Mouse (Mus musculus): ENCODE data around the gene Stx1a. TPM values are rescaled to one million over a fixed set of nuclear protein-coding genes. Genes with fewer than 3 reads are reported as not detected.

The Stx1a gene
- 3.2 TPM for polyA plus RNA-seq (2014; fragmentation: Illumina TruSeq; extraction: RNeasy Lipid Tissue Mini Kit (QIAGEN cat#74804); ENCODE audit: insufficient read depth, low read depth, low replicate concordance)

GRCm38 (mm10) chr5:135023344-135024173 lies at the start of gene Stx1a:
Stx1a (plus strand) TSS chr5:135023482.

GRCm38 (mm10) chr5:134985633-134986297 lies 37.5 kb upstream of the Stx1a start, which contains the start of gene Cldn3:
Cldn3 (plus strand) TSS chr5:134986214.

GRCm38 (mm10) chr5:135008671-135009589 lies 14.4 kb upstream of the Stx1a start, which contains the start of gene Abhd11:
Abhd11 (plus strand) TSS chr5:135009152.

GRCm38 (mm10) chr5:135063629-135064381 lies 40.5 kb downstream of the Stx1a start, which contains the start of gene Dnajc30:
Dnajc30 (plus strand) TSS chr5:135064202.

GRCm38 (mm10) chr5:135064909-135065446 lies 41.7 kb downstream of the Stx1a start, which contains the start of gene Bud23:
Bud23 (minus strand) TSS chr5:135064959.

GRCm38 (mm10) chr5:135077564-135078481 lies 54.5 kb downstream of the Stx1a start, which contains the start of gene Vps37d:
Vps37d (minus strand) TSS chr5:135078266.

GRCm38 (mm10) chr5:135089653-135090052 lies 66.4 kb downstream of the Stx1a start, which contains the start of gene Mlxipl:
Mlxipl (plus strand) TSS chr5:135089890.

Other genes with a start within 250 kb of the Stx1a start
- gene Tmem270, start 116.7 kb upstream of the Stx1a start, polyA plus RNA-seq (2014; fragmentation: Illumina TruSeq; extraction: RNeasy Lipid Tissue Mini Kit (QIAGEN cat#74804); ENCODE audit: insufficient read depth, low read depth, low replicate concordance), result not detected
- not detected for gene Cldn13, start 108.0 kb upstream of the Stx1a start, polyA plus RNA-seq (2014; fragmentation: Illumina TruSeq; extraction: RNeasy Lipid Tissue Mini Kit (QIAGEN cat#74804); ENCODE audit: insufficient read depth, low read depth, low replicate concordance)
- 8.2 TPM for gene Mettl27, start 91.1 kb upstream of the Stx1a start, polyA plus RNA-seq (2014; fragmentation: Illumina TruSeq; extraction: RNeasy Lipid Tissue Mini Kit (QIAGEN cat#74804); ENCODE audit: insufficient read depth, low read depth, low replicate concordance)
- gene Cldn4, start 76.5 kb upstream of the Stx1a start, polyA plus RNA-seq (2014; fragmentation: Illumina TruSeq; extraction: RNeasy Lipid Tissue Mini Kit (QIAGEN cat#74804); ENCODE audit: insufficient read depth, low read depth, low replicate concordance), result 3.7 TPM
- gene Cldn3, start 37.3 kb upstream of the Stx1a start, polyA plus RNA-seq (2014; fragmentation: Illumina TruSeq; extraction: RNeasy Lipid Tissue Mini Kit (QIAGEN cat#74804); ENCODE audit: insufficient read depth, low read depth, low replicate concordance), result 129 TPM
- 38.0 TPM for gene Abhd11, start 14.3 kb upstream of the Stx1a start, polyA plus RNA-seq (2014; fragmentation: Illumina TruSeq; extraction: RNeasy Lipid Tissue Mini Kit (QIAGEN cat#74804); ENCODE audit: insufficient read depth, low read depth, low replicate concordance)
- gene Dnajc30, start 40.7 kb downstream of the Stx1a start, polyA plus RNA-seq (2014; fragmentation: Illumina TruSeq; extraction: RNeasy Lipid Tissue Mini Kit (QIAGEN cat#74804); ENCODE audit: insufficient read depth, low read depth, low replicate concordance), result 16.3 TPM
- 28.5 TPM for gene Bud23, start 41.5 kb downstream of the Stx1a start, polyA plus RNA-seq (2014; fragmentation: Illumina TruSeq; extraction: RNeasy Lipid Tissue Mini Kit (QIAGEN cat#74804); ENCODE audit: insufficient read depth, low read depth, low replicate concordance)
- gene Vps37d, start 54.8 kb downstream of the Stx1a start, polyA plus RNA-seq (2014; fragmentation: Illumina TruSeq; extraction: RNeasy Lipid Tissue Mini Kit (QIAGEN cat#74804); ENCODE audit: insufficient read depth, low read depth, low replicate concordance), result 1.6 TPM
- gene Mlxipl, start 66.4 kb downstream of the Stx1a start, polyA plus RNA-seq (2014; fragmentation: Illumina TruSeq; extraction: RNeasy Lipid Tissue Mini Kit (QIAGEN cat#74804); ENCODE audit: insufficient read depth, low read depth, low replicate concordance), result 2.0 TPM
- gene Tbl2, start 126.2 kb downstream of the Stx1a start, polyA plus RNA-seq (2014; fragmentation: Illumina TruSeq; extraction: RNeasy Lipid Tissue Mini Kit (QIAGEN cat#74804); ENCODE audit: insufficient read depth, low read depth, low replicate concordance), result 5.7 TPM
- gene Bcl7b, start 144.8 kb downstream of the Stx1a start, polyA plus RNA-seq (2014; fragmentation: Illumina TruSeq; extraction: RNeasy Lipid Tissue Mini Kit (QIAGEN cat#74804); ENCODE audit: insufficient read depth, low read depth, low replicate concordance), result 39.0 TPM
- 18.5 TPM for gene Baz1b, start 163.8 kb downstream of the Stx1a start, polyA plus RNA-seq (2014; fragmentation: Illumina TruSeq; extraction: RNeasy Lipid Tissue Mini Kit (QIAGEN cat#74804); ENCODE audit: insufficient read depth, low read depth, low replicate concordance)
- gene Fzd9, start 227.7 kb downstream of the Stx1a start, polyA plus RNA-seq (2014; fragmentation: Illumina TruSeq; extraction: RNeasy Lipid Tissue Mini Kit (QIAGEN cat#74804); ENCODE audit: insufficient read depth, low read depth, low replicate concordance), result not detected